Mouse (Mus musculus): ENCODE results near the gene Rnase10. TPM values are rescaled to one million over a fixed set of nuclear protein-coding genes. Genes with fewer than 3 reads are reported as not detected.
"Not testable (repeated sequence)": the region's sequence is repeated elsewhere in the genome, so short reads cannot be mapped to it uniquely, and the experiment has no call there.

Gene Rnase10
- not detected for total RNA-seq (2021)

DNA sequence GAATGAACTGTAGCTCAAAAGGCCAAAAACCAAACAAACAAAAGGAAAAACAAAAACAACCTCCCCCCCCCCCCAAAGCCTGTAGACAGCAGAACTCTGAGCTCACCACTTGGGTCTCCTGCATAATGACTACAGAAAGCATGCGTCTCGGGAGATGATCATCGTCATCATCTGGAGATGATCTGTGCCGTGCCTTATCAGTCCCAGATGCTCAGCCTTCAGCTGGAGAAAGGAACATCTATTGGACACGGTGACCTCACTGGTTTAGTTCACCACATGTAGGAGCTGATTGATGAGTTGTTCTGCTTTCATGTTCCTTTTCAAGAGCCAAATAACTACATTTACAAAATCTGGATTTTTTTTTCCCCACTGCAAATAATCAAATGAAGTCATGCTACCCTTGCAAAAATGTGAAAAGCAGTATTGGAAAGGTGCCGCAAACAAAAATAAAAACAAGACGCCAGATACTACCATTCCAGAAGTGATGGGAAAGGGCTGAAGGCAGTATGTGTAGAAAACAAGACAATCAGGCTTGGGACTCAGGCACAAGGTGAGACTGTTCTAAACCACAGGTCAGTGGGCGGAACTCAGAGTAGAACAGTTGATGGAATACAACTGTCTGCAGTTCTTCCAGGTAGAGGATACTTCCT lies at the start of gene Rnase10:
Gene Rnase10 (plus strand): TSS at position 600 of the 650 bp plus-strand sequence.
- no peak for DNase-seq (ENCODE audit: extremely low spot score in 1 of 2, low spot score in 1 of 2)

DNA sequence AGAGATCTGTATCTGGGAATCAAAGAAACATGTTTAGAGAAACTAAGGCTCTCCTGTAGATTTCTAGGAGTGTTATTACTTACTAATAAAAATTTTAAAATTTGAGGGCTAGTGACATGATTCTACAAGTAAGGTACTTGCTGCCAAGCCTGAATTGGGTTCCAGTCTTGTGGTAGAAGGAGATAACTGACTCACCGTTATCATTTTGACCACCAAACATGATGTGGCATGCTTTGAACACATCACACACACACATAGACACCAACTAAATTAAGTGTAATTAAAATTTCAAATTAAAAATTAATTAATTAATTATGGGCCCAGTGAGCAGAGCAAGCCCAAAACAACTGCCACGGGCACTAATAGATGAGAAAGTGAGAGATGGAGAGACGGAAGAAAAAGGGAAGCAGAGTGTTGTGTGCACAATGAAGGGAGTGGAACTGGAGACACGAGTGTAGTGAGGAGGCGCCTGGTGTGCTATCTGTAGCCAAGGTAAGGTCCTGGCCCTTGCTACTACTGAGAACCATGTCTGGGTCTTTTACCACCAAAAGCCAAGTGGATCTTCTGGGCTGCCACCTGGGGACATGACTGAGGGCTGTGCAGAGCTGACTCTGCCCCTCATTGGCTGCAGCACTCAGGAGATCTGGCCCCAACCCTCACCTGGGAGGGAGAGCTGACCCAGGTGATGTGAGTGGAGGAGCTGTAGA lies 49.1 kb upstream of the Rnase10 start:
- not testable (repeated sequence) for DNase-seq (ENCODE audit: extremely low spot score in 1 of 2, low spot score in 1 of 2)

DNA sequence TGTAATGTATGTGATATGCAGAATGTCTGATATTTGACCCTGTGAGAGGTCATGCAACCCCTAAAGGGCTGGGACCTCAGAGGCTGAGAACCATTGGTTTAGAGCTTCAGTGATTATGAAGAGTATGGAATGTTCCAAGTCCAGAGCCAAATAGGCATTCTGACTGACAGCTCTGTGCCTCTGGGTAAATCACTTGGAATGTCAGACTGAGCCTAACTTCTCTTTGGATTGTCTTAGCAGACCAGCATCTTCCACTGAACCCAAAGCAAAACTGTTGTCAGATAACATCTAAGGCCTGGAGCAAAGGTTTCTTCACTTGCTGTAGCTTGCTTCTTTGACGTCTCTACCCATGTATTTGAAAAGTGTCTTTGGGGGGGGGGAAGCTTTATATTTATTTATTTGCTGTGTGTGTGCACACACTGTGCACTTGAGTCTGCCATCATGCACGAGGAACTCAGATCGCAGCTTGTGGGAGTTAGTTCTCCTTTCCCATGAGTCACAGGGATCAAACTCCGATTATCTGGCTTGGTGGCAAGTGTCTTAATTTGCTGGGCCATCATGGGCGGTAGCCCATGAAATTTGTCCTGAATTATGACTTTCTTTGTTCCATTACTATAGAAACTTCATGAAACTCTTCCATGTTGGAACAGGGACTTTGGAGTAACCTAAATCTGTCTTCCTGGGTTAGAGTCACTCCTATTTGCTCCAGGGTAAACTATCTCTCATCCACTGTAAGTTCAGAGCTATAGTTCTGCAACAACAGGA lies 39.2 kb upstream of the Rnase10 start:
- no peak for DNase-seq (ENCODE audit: extremely low spot score in 1 of 2, low spot score in 1 of 2)

DNA sequence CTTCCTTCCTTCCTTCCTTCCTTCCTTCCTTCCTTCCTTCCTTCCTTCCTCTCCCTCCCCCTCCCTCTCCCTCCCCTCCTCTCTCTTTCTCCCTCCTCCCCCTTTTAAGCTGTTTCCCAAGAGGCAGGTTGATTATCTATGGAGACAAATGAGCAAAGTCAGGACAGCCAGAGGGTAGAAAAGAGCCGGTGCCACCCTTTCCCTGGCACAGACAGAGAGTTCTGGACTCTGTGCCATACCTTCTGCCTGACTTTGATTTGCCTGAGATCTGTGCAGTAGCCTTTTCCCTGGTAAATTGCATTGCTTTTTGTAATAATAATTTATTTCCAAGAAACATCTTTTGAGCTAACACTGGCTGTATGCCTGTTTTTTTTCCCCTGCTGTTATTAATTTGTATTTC lies 38.5 kb upstream of the Rnase10 start:
- no peak for DNase-seq (ENCODE audit: extremely low spot score in 1 of 2, low spot score in 1 of 2)

DNA sequence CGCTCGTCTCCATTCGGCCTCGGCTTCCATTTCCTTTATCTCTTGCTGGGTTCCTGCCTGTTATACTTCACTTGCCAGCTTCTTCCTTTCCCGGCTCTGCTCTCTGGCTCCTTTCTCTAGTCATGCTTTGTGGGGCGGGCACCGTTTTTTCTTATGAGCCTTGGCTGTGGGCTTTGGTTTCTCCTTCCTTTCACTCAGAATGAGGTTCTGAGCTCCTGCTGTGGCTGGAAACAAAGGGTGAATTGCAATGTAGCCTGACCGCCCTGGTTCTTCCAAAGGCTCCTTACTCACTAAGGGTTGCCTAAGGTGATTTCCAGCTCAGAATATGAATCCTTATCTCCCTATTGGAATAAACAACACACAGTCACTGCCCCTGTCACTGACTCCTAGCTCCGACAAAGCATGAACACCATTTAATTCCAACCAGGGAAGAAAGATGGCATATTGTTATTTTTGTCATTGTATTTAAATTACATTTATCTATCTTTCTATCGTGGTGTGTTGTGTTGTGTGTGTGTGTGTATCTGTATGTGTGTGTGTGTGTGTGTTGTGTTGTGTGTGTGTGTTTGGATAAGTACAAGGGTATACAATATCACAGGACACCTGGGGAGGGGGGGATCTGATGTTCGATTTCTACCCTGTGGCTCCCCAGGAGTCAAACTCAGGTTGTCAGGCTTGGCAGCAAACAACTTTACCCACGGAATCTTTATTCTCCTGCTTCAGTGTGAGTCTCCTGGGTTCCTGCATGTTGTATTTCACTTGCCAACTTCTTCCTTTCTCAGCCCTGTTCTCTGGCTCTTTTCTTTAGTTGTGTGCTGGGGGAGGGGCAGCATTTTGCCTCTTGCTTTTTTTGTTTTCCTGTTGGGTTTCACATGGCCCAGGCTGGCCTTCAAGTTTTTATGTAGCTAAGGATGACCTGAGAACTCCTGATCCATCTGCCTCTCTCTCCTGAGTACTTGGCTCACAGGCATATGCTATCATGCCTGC lies 37.7 kb upstream of the Rnase10 start:
- no peak for DNase-seq (ENCODE audit: extremely low spot score in 1 of 2, low spot score in 1 of 2)

DNA sequence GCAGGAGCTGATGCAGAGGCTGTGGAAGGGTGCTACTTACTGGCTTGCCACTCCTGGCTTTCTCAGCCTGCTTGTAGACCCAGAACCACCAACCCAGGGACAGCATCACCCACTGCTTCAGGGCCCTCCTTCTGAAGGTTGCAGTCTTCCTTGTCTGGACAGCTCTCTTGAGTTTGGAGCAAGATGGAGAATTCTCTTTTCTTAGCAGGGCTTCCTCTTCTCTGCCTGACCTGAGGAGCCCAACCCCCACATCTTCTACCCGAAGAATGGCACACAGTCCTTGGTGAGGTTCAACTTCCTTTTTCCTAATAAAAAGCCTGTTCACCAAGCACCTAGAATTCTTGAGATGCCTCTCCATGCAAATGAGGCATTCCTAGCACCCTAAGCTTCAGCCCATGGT lies 36.7 kb upstream of the Rnase10 start:
- no peak for DNase-seq (ENCODE audit: extremely low spot score in 1 of 2, low spot score in 1 of 2)

DNA sequence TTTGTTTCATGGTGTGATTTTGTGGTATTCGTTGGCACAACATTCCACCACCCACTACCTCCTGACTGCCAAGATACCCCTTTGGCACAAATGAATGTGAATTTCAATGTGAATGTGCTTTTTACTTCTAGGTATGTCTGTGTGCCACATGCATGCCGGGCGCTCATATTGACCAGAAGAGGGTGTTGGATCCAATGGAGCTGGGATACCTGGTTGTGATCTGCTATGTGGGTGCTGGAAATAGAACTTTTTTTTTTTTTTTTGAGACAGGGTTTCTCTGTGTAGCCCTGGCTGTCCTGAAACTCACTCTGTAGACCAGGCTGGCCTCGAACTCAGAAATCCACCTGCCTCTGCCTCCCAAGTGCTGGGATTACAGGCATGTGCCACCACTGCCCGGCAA lies 34.5 kb upstream of the Rnase10 start:
- DNase-seq (ENCODE audit: extremely low spot score in 1 of 2, low spot score in 1 of 2): not testable (repeated sequence)

DNA sequence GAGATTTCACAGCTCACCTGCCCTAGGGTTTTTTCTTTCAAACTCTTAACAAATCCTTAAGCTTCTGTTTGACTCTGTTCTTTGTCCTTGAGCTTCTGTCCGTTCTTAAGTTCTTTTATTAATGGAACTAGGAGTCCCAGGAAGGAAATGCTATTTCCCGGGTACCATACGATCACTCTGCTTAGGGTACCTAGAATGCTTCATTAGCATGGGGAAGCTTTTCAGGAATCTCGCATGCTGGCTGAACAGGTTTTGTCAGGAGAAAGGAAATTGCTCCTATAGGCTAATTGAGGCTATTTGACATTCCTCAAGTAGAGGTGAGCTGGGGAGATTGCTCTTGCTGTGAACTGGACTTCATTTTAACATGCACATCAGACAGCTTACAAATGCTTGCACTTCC lies 33.9 kb upstream of the Rnase10 start:
- no peak for DNase-seq (ENCODE audit: extremely low spot score in 1 of 2, low spot score in 1 of 2)

DNA sequence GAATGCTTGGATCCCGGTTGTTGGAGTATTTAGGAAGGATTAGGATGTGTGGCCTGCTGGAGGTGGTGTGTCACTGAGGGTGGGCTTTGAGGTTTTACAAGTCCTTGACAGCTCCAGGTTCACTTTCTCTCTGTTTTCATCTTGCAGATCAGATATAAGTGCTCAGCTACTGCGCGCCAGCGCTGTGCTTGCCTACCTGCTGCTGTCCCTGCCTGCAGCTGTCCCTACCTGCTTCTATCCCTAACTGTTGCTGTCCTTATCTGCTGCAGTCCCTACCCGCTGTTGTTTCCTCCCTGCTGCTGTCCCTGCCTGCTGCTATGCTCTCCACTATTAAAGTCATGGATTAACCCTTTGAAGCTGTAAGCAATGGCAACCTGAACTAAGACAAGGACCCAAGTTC lies 32.5 kb upstream of the Rnase10 start:
- no peak for DNase-seq (ENCODE audit: extremely low spot score in 1 of 2, low spot score in 1 of 2)

DNA sequence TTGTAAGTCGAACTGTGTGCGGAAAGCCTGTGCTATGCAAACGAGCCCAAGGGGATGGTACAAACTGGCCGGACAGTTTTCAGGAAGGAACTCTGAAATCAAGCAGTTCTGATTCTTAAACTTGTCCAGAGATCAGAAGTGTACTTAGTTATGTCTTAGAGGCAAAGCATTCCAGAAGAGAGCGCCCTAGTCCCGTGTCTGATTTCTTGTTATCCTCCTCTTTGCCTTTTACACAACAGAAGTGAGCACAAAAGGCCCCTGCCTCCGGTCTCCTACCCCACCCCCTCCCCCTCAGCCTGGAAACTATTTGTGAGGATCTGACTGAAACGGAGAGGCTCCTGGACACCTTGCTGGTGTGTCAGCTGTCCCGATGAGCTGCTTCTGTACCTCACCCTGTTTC lies 30.9 kb upstream of the Rnase10 start:
- DNase-seq (ENCODE audit: extremely low spot score in 1 of 2, low spot score in 1 of 2): no peak

DNA sequence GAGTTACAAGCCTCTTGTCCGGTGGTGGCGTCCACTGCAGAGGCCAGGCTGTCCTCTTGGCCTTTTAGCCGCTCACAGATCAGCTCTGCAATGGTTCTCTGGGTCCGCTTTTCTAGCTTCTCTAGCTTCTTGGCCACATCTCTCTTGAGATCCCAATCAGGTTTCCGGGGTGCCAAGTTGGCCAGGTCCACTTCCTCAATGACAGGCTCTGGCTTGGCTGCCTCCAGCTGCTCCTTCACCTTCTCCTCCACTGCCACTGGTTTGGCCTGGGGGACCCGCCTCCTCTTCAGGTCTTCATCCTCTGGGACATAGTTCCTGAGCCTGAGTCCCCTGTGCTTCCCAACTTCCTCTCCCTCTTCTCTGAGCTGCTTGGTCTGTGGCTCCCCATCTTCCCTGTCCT lies 29.1 kb upstream of the Rnase10 start:
- DNase-seq (ENCODE audit: extremely low spot score in 1 of 2, low spot score in 1 of 2): not testable (repeated sequence)

DNA sequence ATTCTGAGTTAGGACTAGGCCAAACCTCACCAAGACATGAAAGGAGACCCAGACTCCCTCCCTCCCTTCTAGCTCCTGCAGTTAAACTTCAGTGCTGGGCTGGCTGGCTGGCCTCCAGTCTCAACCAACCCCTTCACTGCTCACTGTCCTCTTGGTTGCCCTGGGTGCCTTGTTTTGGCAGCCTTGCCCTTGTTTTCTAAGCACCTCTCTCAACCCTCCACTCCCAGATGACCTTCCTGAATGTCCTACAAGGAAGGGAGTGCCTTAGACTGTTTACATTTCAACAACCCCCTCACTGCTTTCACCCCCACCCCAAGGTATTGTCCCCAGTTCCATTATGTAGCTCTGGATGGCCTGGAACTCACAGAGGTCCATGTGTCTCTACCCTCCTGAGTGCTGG lies 27.9 kb upstream of the Rnase10 start:
- DNase-seq (ENCODE audit: extremely low spot score in 1 of 2, low spot score in 1 of 2): no peak

DNA sequence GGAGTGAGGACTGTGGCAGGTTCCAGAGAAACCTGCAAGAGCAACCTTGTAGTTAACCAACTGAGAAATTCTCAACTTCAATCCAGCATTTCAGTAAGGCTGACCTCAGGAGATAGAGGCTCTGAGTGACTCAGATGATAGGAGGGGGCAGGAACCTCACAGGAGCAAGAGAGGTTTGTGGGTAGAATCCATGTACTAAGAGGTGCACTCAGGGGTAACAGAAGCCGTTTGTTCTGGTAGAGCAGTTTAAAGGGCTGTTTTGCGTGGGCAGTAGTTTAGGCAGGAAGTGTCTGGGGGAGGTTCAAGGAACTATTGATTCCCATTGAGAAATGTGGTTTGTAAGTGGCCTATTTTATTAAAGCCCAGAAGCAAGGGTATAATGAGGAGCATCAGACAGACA lies 26.3 kb upstream of the Rnase10 start:
- no peak for DNase-seq (ENCODE audit: extremely low spot score in 1 of 2, low spot score in 1 of 2)

DNA sequence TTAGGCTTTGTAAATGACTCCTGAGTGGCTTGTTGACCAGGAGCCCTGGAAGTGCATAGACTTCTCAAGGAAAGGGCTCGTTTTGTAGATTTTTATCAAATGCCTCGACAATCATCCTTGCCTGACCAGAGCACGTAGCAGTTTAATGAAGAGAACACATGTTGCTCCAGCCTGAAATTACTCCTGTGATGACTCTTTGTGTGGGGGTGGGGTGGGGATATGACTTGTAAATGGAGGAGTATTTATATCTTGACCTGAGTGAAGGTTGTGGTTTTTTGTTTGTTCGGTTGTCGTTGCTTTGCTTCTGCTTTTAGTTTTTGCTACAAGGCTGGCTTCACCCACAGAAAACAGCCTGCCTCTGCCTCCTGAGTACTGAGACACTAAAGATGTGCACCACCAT lies 25.7 kb upstream of the Rnase10 start:
- DNase-seq (ENCODE audit: extremely low spot score in 1 of 2, low spot score in 1 of 2): no peak

DNA sequence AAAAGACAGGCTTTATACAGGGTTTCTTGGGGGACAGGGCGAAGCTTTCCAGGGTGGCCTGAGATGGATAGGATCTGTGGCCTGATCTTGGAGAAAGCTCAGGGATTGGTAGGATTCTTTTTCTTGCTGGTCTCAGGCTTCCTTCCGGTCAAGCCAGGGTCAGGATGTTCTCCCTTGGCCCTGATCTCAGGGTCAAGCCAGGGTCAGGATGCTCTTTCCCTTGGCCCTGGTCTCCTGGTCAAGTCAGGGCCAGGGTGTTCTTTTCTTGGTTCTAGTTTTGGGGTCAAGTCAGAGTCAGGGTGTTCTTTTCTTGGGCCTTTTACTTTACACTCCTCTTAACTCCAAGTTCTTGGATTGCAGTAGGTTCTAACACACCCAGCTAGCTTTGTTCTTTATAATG lies 19.9 kb upstream of the Rnase10 start:
- no peak for DNase-seq (ENCODE audit: extremely low spot score in 1 of 2, low spot score in 1 of 2)

DNA sequence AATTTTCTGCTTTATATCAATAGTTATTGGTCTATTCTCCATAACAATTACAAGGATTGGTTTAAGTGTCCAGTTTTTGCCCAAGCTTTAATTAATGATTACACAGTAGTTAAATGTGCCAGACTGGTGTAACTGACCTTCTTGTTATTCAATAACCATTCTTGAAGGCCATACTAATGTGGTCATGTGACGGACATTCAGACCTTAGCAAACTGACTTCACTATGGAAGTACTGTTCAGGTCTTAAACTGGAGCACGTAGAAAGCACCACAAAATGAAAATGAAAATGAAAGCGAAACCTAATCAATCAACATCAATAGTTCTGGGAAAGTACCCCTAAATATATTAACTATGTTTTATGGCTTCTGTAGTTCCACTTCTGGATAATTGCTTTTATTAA lies 16.5 kb upstream of the Rnase10 start:
- no peak for DNase-seq (ENCODE audit: extremely low spot score in 1 of 2, low spot score in 1 of 2)

DNA sequence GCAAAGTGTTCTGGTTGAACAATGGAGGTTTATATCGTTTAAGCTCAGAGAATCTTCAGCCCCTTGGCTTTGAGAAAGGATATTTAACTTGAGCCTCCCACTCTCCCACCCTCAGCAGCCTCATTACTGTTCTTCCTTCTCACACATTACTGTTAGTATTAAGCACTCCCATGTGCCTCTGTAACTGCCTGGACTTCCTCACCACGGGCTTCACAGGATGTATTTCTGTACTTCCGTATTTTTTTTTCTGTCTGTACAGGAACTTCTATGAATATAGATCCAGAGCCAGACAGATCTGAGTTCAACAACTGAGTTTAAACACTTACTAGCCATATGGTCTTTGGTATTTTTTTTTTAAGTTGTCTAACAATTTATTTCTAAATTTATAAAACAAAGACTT lies 10.5 kb upstream of the Rnase10 start:
- no peak for DNase-seq (ENCODE audit: extremely low spot score in 1 of 2, low spot score in 1 of 2)

DNA sequence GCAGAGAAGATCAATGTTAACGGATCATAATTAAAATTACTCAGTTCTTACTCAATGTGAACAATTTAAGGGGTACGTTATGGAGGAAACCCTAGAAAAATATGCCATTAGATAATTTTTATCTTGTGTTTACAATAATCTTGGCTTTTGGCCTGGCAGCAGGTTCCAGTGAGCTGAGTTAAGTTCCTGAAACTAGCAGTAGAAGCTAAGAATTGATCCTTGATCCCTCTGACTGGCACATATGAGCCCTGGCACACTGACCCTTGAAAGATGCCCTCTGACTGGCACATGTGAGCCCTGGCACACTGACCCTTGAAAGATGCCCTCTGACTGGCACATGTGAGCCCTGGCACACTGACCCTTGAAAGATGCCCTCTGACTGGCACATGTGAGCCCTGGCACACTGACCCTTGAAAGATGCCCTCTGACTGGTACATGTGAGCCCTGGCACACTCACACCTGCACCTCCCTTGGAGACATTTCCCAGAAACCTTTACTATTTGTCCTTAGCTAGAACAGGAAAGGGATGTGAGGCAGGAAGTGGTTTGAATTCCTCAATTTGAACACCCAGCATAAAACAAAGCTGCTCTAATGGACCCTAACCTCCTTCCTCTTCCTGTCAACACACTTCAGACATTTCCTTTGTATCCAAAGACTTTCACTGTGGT lies 9.4 kb upstream of the Rnase10 start:
- DNase-seq (ENCODE audit: extremely low spot score in 1 of 2, low spot score in 1 of 2): no peak

DNA sequence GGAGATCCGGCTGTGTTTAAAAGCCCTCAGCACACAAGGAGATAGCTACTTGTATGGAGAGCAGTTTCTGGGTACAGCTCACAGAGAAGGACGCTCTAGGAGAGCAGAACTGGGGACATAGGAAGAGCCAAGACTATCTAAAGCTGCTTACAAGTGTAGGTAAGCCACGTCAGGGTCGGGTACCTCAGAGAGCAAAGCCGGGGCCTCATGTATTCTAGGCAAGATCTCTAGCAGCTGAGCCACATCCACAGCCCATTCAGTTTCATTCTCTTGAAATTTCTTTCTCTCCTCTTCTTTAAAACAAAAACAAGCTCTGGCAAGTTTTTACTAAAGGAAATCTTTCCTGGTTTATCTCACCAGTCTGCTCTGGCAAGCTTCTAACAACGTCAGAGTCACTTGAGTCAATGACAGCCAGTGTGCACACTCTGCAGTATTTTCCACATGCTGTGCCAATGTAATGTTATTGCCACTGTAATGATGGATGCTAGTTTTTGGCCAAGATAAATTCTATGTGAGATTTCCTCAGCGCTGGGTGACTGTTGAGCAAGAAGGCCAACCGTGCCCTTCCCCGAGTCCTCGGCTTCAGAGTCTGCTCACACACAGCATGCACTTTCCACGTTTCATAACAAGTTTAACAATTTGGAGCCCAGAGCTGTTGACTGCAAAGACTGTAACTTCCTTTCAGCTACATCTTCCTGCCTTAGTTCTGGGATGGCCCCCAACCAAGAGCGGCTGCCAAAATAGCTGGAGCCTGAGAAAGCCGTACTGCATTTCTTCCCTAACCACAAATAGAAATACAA lies 563 bp downstream of the Rnase10 start:
- DNase-seq (ENCODE audit: extremely low spot score in 1 of 2, low spot score in 1 of 2): peak; percentile 11 to 13

All from layer of hippocampus, postnatal 25 days (tissue).